In the genomic region with DNA sequence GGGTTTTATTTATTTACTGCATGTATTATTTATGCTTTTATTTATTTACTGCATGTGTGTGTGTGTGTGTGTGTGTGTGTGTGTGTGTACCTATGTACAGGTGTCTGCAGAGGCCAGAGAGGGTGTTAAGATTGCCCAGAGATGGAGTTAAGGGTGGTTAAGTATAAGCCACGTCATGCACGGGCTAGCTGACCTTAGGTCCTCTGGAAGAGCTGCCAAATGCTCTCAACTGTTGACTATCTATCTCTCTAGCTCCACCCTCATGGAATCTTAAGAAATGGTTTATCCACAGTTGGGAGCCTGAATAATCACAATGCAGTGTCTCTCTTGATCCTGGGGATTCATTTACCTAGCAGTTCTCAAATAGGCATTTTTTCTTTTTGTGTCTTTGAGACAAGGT, we compare ENCODE assay signal across 15 mouse cellular contexts. TPM values are rescaled to one million over a fixed set of nuclear protein-coding genes. Genes with fewer than 3 reads are reported as not detected.
DNase-seq lines count a peak whose midpoint lies in the region; ATAC-seq and TF ChIP-seq lines count a peak whose summit lies in the region.
"Had no signal": no experiment of that assay in that cellular context is flagged by ENCODE, and none has a peak within 500 bp of the region (broad histone marks: within the 10 kb centered on the region; RNA-seq: fewer than 3 reads in every experiment).

No protein-coding gene starts in this region.

- TF ChIP-seq POLR2A in liver, adult 2 months (IDR thresholded peaks at IDR 0.05; ENCODE audit: extremely low read depth, insufficient read depth, low read length): no peak

- peak overlapping the region; percentile 48; the same call in 1 of the 2 replicates for H3K9ac ChIP-seq in heart, embryonic 13.5 days
- no peak overlapping the region for H3K9ac ChIP-seq in liver, adult 2 months (ENCODE audit: low read depth, low read length)
- H3K9ac ChIP-seq in liver, postnatal 0 days (replicated peaks): no peak overlapping the region
- H3K9ac ChIP-seq in heart, postnatal 0 days (replicated peaks; ENCODE audit: low read depth, low read length): peak overlapping the region; percentile 38; the same call in 1 of the 2 replicates
- H3K9ac ChIP-seq: embryonic facial prominence, embryonic 13.5 days; limb, embryonic 13.5 days; neural tube, embryonic 13.5 days; stomach, embryonic 15.5 days had no signal

- ATAC-seq in heart, embryonic 13.5 days (ENCODE audit: extremely low read depth, insufficient number of reproducible peaks, low FRiP score, low TSS enrichment): no peak
- ATAC-seq in liver, postnatal 0 days: no peak
- ATAC-seq in heart, postnatal 0 days (ENCODE audit: insufficient read depth, low read depth): no peak
- ATAC-seq in megakaryocyte progenitor cell, adult 5-6 weeks (replicated peaks; ENCODE audit: poor library complexity): peak; percentile 65
- ATAC-seq: forebrain, embryonic 16.5 days; hindbrain, postnatal 0 days had no signal

- intact Hi-C loops in heart, postnatal 25 days (cut with DNase I): no loop called here

- no peaks in the 10 kb centered on the region for H3K27me3 ChIP-seq in heart, embryonic 13.5 days (replicated peaks)
- no peaks in the 10 kb centered on the region for H3K27me3 ChIP-seq in liver, adult 2 months (ENCODE audit: control insufficient read depth, insufficient read depth, low read length)
- H3K27me3 ChIP-seq in liver, postnatal 0 days (ENCODE audit: insufficient read depth, low read length): no peaks in the 10 kb centered on the region
- H3K27me3 ChIP-seq in heart, postnatal 0 days (ENCODE audit: control insufficient read depth, insufficient read depth, low read length): no peaks in the 10 kb centered on the region
- H3K27me3 ChIP-seq: embryonic facial prominence, embryonic 13.5 days; limb, embryonic 13.5 days; stomach, embryonic 15.5 days had no signal

- H3K4me1 ChIP-seq in heart, embryonic 13.5 days: peaks cover 64% of the 10 kb centered on the region
- no peaks in the 10 kb centered on the region for H3K4me1 ChIP-seq in liver, adult 2 months (ENCODE audit: control insufficient read depth, insufficient read depth, low read length)
- no peaks in the 10 kb centered on the region for H3K4me1 ChIP-seq in liver, postnatal 0 days (ENCODE audit: insufficient read depth)
- peaks cover 38% of the 10 kb centered on the region for H3K4me1 ChIP-seq in heart, postnatal 0 days (ENCODE audit: control insufficient read depth, insufficient read depth)
- H3K4me1 ChIP-seq: embryonic facial prominence, embryonic 13.5 days; neural tube, embryonic 13.5 days; stomach, embryonic 15.5 days had no signal

- TF ChIP-seq CTCF in liver, adult 2 months (IDR thresholded peaks at IDR 0.05; ENCODE audit: low read depth, low read length): no peak
- no peak for TF ChIP-seq CTCF in liver, postnatal 0 days (IDR thresholded peaks at IDR 0.05; ENCODE audit: low read depth)
- no peak for TF ChIP-seq CTCF in heart, postnatal 0 days (IDR thresholded peaks at IDR 0.05; ENCODE audit: low read depth)

- TF ChIP-seq EP300 in liver, postnatal 0 days (IDR thresholded peaks at IDR 0.05; ENCODE audit: low read depth): no peak
- TF ChIP-seq EP300 in heart, postnatal 0 days (IDR thresholded peaks at IDR 0.05; ENCODE audit: low read depth): no peak

- peaks cover 6% of the 10 kb centered on the region; the same call in 1 of the 2 replicates for H3K9me3 ChIP-seq in heart, embryonic 13.5 days
- H3K9me3 ChIP-seq in liver, postnatal 0 days (ENCODE audit: low read length): 0 out of 2 replicates have a peak, but pooled peaks cover 2% of the 10 kb centered on the region
- no peaks in the 10 kb centered on the region for H3K9me3 ChIP-seq in heart, postnatal 0 days (replicated peaks; ENCODE audit: control insufficient read depth, low read length)
- H3K9me3 ChIP-seq: embryonic facial prominence, embryonic 13.5 days; limb, embryonic 13.5 days; neural tube, embryonic 13.5 days; stomach, embryonic 15.5 days had no signal

- peak overlapping the region; percentile 91 for H3K27ac ChIP-seq in heart, embryonic 13.5 days (replicated peaks)
- no peak overlapping the region for H3K27ac ChIP-seq in liver, adult 2 months (replicated peaks; ENCODE audit: insufficient read depth, low read depth, low read length)
- H3K27ac ChIP-seq in liver, postnatal 0 days (ENCODE audit: low read depth): no peak overlapping the region
- H3K27ac ChIP-seq in heart, postnatal 0 days (ENCODE audit: low read depth): peak overlapping the region; percentile 88
- H3K27ac ChIP-seq: embryonic facial prominence, embryonic 13.5 days; gastrocnemius, adult 2 months; hindbrain, postnatal 0 days; limb, embryonic 13.5 days; neural tube, embryonic 13.5 days had no signal

- 40% methylated on average over 2 of the region's 2 CpGs for WGBS in heart, embryonic 13.5 days
- 28% methylated on average over 2 of the region's 2 CpGs for WGBS in liver, adult 2 months
- 44% methylated on average over 2 of the region's 2 CpGs for WGBS in liver, postnatal 0 days (ENCODE audit: insufficient replicate concordance)
- WGBS in heart, postnatal 0 days: 21% methylated on average over 2 of the region's 2 CpGs

- peaks cover 24% of the 10 kb centered on the region for H3K36me3 ChIP-seq in heart, embryonic 13.5 days
- no peaks in the 10 kb centered on the region for H3K36me3 ChIP-seq in liver, adult 2 months (ENCODE audit: control insufficient read depth, insufficient read depth, low read length)
- H3K36me3 ChIP-seq in liver, postnatal 0 days (replicated peaks; ENCODE audit: insufficient read depth, low read length): no peaks in the 10 kb centered on the region
- no peaks in the 10 kb centered on the region for H3K36me3 ChIP-seq in heart, postnatal 0 days (replicated peaks; ENCODE audit: control insufficient read depth, insufficient read depth, low read length)
- H3K36me3 ChIP-seq: stomach, embryonic 15.5 days had no signal

- no peak overlapping the region for H3K4me3 ChIP-seq in heart, embryonic 13.5 days
- H3K4me3 ChIP-seq in liver, adult 2 months (ENCODE audit: insufficient read depth, low read depth, low read length): no peak overlapping the region
- H3K4me3 ChIP-seq in liver, postnatal 0 days (ENCODE audit: low read depth, low read length): no peak overlapping the region
- H3K4me3 ChIP-seq in heart, postnatal 0 days (ENCODE audit: low read depth, low read length): no peak overlapping the region
- H3K4me3 ChIP-seq: embryonic facial prominence, embryonic 13.5 days; gastrocnemius, adult 2 months; limb, embryonic 13.5 days; neural tube, embryonic 13.5 days; stomach, embryonic 15.5 days had no signal

- peak overlapping the region; percentile 51 for H3K4me2 ChIP-seq in heart, embryonic 13.5 days
- H3K4me2 ChIP-seq in liver, postnatal 0 days (ENCODE audit: low read depth, low read length): no peak overlapping the region
- peak overlapping the region; percentile 49 for H3K4me2 ChIP-seq in heart, postnatal 0 days (ENCODE audit: low read depth, low read length)
- H3K4me2 ChIP-seq: embryonic facial prominence, embryonic 13.5 days; limb, embryonic 13.5 days; neural tube, embryonic 13.5 days; stomach, embryonic 15.5 days had no signal

- DNase-seq in heart, postnatal 25 days (ENCODE audit: low spot score): no peak
- peak; percentile 57 for DNase-seq in liver, adult 2 months (ENCODE audit: extremely low read depth, low read depth, low spot score)
- DNase-seq in liver, postnatal 0 days: no peak
- no peak for DNase-seq in heart, postnatal 0 days (ENCODE audit: low spot score)
- no peak for DNase-seq in frontal cortex, postnatal 25 days (ENCODE audit: low spot score in 2 of 2)
- DNase-seq: cerebellum, adult 9-11 months; gastrocnemius, adult 2 months had no signal

- peaks cover 5% of the 10 kb centered on the region; the same call in 1 of the 2 replicates for H3K79me2 ChIP-seq in liver, adult 2 months (ENCODE audit: control insufficient read depth, insufficient read depth, low read length)

RNA-seq across cellular contexts. Expression of gene Kif13a, which starts 30.8 kb away (rescaled TPM):
- 22.9 and 32.9 TPM in 2 replicates for polyA plus RNA-seq in heart, embryonic 13.5 days (2015; fragmentation: Nextera tagmentation; extraction: Ambion mirVana)
- total RNA-seq in heart, postnatal 25 days (2021): 100 to 1,000 TPM; 109 to 118 TPM
- total RNA-seq in liver, adult 2 months (2014; rRNA removed): 10.5 and 11.1 TPM in 2 replicates
- polyA plus RNA-seq in liver, adult 2 months (2012; rRNA removed): 6.6 TPM in 2 replicates
- 4.9 and 5.4 TPM in 2 replicates for polyA plus RNA-seq in liver, postnatal 0 days (2015; fragmentation: Nextera tagmentation; extraction: Ambion mirVana)
- 48.7 and 81.8 TPM in 2 replicates for total RNA-seq in heart, postnatal 0 days (2014; rRNA removed; ENCODE audit: low replicate concordance)
- 29.8 and 36.7 TPM in 2 replicates for polyA plus RNA-seq in heart, postnatal 0 days (2015; fragmentation: Nextera tagmentation; extraction: Ambion mirVana)
- total RNA-seq in megakaryocyte progenitor cell, adult 5-6 weeks (2015): 20.9 and 24.4 TPM in 2 replicates
- total RNA-seq in megakaryocyte progenitor cell, adult 5-6 weeks (2017): 31.1 and 41.0 TPM in 2 replicates

Comparison
In these comparisons a context has a peak if more than half of its experiments do, and no peak if none do; other contexts are left out.
1. H3K27ac ChIP-seq: peak in heart, embryonic 13.5 days (single experiment) and heart, postnatal 0 days (single experiment); none in liver, adult 2 months (single experiment) and liver, postnatal 0 days (single experiment).
2. H3K9ac ChIP-seq: peak in heart, embryonic 13.5 days (single experiment) and heart, postnatal 0 days (single experiment); none in liver, adult 2 months (single experiment) and liver, postnatal 0 days (single experiment).